Mouse (Mus musculus): ENCODE results near the gene Katnal1.

The Katnal1 gene

DNA sequence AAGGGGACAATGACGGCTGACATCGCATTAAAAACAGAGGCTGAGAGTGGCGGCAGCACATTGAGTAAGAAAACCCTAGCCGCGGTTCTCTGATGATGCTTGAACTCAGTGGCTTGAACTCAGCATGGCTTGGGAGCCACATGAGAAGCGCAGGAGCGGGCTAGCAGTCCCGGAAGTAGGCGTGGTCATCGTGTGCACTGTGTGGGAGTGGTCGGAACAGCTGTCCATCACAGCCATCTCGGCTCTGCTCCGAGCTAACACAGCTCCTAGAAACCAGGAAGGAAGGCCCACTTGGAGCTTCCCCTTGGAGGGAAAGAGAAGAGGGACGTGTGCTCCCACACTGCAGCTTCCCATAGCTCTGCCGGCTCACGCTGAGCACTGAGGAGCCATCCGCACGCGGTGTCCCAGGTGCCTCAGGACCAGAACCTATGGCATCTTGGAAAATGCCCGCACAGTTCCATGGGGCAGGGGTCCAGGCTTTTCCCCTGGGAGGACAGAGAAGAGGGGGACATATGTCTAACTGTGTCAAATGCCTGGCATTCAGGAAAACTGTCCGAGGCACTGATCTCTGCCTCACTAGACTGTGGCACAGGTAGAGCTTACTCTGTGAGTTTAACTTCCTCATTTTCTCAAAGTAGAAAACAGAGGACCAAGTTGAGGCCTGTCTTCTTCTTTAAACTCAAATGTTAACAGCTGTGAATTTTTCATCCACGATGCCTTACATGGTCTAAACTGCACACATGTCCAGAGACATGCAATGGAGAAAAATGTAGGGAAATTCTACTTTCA lies 43.1 kb downstream of the Katnal1 start:
- no peak for DNase-seq (ENCODE audit: low read depth, low spot score)

DNA sequence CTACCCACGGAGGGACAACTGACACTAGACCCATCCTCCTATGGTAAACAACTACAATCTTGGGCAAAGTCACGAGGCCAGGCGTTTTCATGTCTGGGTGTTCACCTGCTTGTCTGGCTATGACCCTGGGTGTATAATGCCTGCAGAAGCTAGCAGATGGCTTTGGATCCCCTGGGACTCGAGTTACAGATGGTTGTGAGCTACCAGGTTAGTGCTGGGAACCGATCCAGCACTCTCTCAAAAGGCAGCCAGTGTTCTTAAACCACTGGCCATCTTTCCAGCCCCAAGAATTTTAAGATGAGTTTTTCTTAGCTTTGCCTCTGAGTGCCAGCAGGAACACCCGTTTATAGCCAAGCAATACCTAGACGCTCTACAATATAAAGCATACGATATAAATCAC lies 45.4 kb downstream of the Katnal1 start:
- DNase-seq (ENCODE audit: low read depth, low spot score), result peak; percentile 62

DNA sequence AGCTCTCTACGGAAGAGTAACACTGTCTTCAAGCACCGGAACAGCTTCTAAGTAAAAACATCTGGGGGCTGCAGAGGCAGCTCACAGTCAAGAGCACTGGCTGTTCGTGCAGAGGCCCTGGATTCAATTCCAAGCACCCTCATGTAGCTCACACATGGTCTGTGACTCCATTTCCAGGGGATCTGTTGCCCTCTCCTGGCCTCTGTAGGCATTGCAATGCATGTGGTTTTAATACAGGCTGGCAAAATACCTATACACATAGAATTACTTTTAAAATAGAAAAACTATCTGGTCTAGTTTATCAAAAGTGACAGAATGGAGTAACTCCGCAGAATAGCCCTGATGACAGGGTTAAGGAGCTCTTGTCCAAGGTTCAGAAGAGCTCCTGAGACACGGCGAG lies 49.9 kb downstream of the Katnal1 start:
- no peak for DNase-seq (ENCODE audit: low read depth, low spot score)

DNA sequence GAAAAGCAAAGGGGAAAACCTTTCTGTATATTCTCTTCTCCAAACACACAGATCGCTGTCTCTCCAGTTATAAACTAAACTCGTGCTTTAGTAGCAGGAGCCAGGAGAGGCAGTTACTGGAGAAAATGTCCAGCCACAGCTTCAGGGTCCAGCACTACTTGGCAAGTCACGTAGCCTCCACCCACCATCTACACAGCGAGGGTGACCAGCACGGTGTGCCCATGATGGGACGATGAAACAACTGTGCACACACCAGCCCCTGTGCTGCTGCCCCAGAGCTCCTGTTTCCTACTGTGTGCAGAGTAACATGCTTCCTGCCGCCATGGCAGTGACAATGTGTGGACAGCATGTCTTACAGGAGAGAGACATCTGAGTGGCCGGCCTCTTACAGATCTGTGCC lies 56.0 kb downstream of the Katnal1 start:
- DNase-seq (ENCODE audit: low read depth, low spot score), result no peak

GRCm38 (mm10) chr5:148869583-148869982 lies 59.5 kb downstream of the Katnal1 start:
- DNase-seq (ENCODE audit: low read depth, low spot score), result no peak

DNA sequence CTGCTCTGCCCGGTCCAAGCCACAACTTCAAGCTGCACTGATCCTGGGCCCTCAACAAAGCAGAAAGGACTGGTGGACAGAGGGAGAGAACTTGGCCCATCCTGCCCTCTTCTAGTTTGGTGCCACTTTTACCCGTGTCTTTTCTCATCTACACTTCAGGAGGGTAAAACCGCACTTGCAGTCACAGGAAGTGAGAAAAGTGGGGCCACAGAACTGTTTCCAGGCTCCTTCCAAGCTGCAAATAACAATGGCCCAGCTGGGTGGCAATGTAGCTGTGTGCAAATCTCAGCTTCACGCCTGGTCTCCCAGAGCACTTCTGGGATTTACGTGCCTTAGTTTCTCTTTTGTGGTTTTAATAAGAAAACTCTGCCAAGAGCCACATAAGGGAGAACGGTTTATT lies 61.4 kb downstream of the Katnal1 start:
- no peak for DNase-seq (ENCODE audit: low read depth, low spot score)

DNA sequence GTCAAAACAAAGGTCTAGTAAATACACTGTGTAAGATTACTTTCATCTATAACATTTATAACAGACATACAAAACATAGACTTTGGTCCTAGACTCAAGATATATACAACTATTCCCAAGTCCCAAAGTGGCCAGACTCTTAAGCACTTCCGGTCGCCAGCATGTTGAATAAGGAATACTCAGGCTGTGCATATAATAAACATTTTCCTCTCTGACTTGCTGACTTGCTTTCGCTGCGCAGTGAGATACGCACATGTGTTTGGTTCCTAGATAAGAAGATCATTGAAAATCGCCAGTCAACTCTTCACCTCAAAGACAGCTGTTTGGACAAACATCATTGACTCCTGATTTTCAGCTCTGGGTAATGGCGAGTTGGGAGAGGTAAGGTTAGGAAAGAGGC lies 61.9 kb downstream of the Katnal1 start:
- no peak for DNase-seq (ENCODE audit: low read depth, low spot score)

GRCm38 (mm10) chr5:148866571-148866970 lies 62.5 kb downstream of the Katnal1 start:
- DNase-seq (ENCODE audit: low read depth, low spot score), result peak; percentile 7

DNA sequence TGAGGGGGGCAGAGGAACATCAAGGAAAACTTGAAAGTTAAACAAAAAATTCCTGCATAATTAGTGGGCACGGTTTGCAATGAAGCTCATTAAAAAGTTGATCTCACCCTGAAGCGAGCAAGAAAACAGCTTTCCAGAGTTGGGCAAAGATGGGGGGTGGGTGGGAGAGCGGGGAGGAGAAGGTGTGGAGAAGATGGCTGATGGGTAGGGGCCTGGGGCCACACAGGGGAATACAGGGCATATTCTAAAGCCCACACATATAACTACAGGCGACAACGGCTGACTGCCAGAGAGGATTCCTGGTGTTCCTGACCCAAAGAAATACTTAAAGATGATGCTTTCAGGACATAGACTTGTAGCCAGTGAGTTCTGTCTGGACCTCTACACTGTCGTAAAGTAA lies 65.7 kb downstream of the Katnal1 start:
- DNase-seq (ENCODE audit: low read depth, low spot score), result no peak

DNA sequence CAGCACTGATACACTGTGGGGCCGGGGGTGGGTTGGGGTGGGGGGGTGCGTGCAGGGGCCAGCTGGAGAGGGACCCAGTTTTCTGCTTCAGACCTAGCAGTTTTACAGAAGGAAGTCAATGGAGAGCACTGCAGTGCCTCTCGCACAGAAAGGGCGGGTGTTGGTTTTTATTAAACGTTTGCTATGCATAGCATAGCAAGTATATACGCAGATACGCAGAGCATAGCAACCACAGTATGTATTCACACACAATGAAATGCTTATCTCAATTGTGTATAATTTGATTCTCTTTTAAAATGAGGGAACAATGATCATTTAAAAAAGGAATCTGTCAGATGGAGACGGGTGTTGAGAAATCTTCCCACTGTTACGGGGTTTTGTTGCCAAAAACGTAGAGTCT lies 66.3 kb downstream of the Katnal1 start:
- DNase-seq (ENCODE audit: low read depth, low spot score), result no peak

GRCm38 (mm10) chr5:148862136-148862535 lies 67.0 kb downstream of the Katnal1 start:
- DNase-seq (ENCODE audit: low read depth, low spot score), result no peak

- DNase-seq (ENCODE audit: low read depth, low spot score), result no peak
Measured at GRCm38 (mm10) chr5:148857522-148857921, 71.6 kb downstream of the Katnal1 start.

- no peak for DNase-seq (ENCODE audit: low read depth, low spot score)
Measured at GRCm38 (mm10) chr5:148855047-148855446, 74.1 kb downstream of the Katnal1 start.

- no peak for DNase-seq (ENCODE audit: low read depth, low spot score)
Measured at GRCm38 (mm10) chr5:148854166-148854565, 75.0 kb downstream of the Katnal1 start.

DNA sequence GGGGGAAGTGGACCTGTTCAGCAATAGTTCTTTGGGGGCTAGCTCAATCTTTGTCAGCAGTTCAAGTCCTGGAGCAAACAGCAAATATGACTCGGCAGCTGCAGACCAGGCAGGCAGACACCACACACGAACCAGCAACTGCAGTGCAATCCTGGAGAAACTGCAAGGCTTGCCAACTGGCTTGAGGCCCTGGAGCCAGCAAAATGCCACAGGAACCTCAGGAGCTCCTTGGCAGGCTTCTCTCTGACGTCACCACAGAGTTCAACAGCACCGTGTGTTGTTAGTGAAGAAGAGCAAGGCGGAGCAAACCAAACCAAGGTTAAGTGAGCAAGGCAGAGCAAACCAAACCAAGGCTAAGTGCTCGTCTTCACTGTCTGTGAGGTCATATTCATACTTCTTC lies 79.6 kb downstream of the Katnal1 start:
- no peak for DNase-seq (ENCODE audit: low read depth, low spot score)

DNA sequence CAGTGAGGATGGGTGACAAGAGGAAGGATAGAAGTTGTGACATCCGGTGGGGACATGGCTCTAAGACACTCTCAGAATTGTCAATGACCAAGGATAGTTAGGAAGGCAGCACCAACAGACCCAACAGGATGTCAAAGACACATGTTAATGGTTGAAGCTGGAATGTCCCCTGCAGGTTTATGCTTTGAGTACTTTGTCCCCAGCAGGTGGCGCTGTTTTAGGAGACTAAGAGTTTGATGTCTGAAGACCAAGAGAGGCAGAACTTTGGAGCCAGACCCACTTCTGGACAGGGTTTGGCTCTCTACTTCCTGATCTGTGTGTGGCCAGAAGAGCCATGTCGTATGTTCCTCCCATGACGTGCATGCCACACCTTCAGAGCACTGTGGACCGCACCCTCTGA lies 82.1 kb downstream of the Katnal1 start:
- no peak for DNase-seq (ENCODE audit: low read depth, low spot score)

DNA sequence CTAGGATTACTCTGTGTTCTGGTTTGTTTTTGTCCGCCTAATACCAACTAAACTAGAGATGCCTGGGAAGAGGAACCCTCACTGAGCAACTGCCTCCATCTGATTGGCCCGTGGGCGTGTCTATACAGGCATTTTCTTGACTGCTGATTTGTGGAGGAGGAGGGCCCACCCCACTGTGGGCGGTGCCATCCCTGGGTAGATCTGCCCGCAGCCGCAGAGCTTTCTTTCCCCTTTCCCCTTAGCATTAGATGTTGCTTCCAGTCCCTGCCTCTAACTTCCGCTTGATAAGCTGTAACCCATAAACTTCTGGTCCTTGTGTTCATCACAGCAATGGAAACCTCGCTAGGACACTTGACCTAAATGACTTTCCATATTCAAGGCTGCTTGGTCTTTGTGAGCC lies 92.1 kb downstream of the Katnal1 start:
- DNase-seq (ENCODE audit: low read depth, low spot score), result no peak

DNA sequence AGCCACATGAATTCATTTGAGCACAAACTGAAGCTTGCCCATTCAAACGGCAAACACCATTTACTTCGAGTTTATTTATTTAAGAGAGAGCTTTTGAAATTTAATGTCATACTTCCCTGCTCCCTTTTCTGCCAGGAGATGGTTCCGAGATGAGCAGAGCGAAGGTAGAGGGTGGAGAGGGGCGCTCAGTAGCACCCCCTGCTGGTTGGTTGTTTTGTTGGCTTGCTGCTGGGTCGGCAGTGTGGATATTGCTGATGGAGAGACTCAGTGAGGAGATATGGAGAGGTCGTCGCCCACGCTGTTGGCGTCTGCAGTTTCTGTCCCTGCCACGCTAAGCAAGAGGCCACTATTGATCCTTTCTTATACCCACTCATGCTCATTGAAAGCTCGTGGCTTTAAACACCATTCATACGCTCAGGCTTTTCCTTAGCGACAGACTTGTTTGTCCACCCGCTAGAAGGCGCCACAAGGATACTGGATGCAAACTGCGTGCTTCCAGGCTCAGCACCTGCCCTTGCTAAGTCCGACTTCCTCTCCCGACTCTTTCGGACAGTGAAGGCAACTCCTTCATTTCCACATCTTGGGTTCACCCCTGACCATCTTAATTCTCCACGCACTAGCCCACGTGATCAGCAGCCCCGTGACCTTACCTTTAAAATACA lies 97.4 kb downstream of the Katnal1 start:
- peak; percentile 27 for DNase-seq (ENCODE audit: low read depth, low spot score)

DNA sequence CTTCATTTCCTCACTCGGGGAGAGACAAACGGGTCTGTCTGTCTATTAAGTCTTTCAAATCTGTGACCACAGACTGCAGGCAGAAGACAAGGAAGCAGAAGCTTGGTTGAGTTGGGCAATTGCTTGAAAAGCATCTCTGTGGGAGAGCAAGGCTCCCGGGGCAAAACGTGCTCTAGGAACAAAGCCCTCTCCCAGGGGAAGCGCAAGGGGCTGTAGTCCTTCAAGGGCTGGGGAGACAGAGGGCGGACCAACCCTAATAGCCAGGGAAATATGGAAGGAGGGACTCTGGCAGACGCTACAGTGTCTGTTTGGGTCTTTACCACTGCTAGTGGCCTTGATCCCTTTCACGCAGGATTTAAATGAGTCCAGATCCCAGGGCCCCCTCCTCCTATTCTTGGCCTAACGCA lies 98.0 kb downstream of the Katnal1 start:
- DNase-seq (ENCODE audit: low read depth, low spot score), result no peak

- no peak for DNase-seq (ENCODE audit: low read depth, low spot score)
Measured at GRCm38 (mm10) chr5:148825732-148826131, 103.4 kb downstream of the Katnal1 start.

- no peak for DNase-seq (ENCODE audit: low read depth, low spot score)
Measured at GRCm38 (mm10) chr5:148822772-148823171, 106.3 kb downstream of the Katnal1 start.

All from skeletal muscle tissue, adult 2 months (tissue).